Mouse (Mus musculus): ENCODE measurements at regions not wholly inside any gene's neighbourhood (a gene's known extent, or its start where the extent isn't known, plus 50 kb on each side); places are given as distances from the start of the nearest gene placed in this dataset.

- DNase-seq (ENCODE audit: inconsistent ontology term), result no peak
Measured at GRCm38 (mm10) chr4:91180241-91181096, 220.1 kb downstream of the Elavl2 start.

GRCm38 (mm10) chr4:91164280-91165121 lies 236.1 kb downstream of the Elavl2 start:
- DNase-seq (ENCODE audit: inconsistent ontology term), result no peak

- DNase-seq (ENCODE audit: inconsistent ontology term), result no peak
Measured at GRCm38 (mm10) chr4:91157047-91157446, 243.5 kb downstream of the Elavl2 start.

GRCm38 (mm10) chr4:91144666-91145065 lies 255.9 kb downstream of the Elavl2 start:
- DNase-seq (ENCODE audit: inconsistent ontology term), result no peak

DNA sequence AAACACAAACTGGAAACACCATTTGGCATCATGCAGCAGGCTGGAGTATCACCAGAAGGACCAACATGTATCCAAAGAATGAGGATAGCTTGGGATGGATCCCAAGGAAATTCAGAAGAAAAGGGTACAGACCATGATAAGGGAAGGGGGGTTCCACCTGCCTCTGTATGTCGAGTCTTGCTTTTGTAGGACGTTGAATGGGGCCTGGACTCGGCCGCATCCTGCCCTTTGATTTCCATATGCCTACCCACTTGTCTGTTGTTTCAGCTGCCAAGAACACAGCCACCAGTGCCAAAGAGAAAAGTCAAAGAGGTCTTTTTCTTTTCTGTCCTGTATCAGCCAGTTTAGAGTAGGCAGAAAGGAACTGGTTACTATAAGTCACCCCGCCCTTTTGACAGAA lies 256.7 kb downstream of the Elavl2 start:
- DNase-seq (ENCODE audit: inconsistent ontology term), result no peak

- no peak for DNase-seq (ENCODE audit: inconsistent ontology term)
Measured at GRCm38 (mm10) chr4:91135327-91135726, 265.3 kb downstream of the Elavl2 start.

- peak; percentile 8 for DNase-seq (ENCODE audit: inconsistent ontology term)
Measured at GRCm38 (mm10) chr4:91132266-91132665, 268.3 kb downstream of the Elavl2 start.

GRCm38 (mm10) chr4:91120277-91120676 lies 280.3 kb downstream of the Elavl2 start:
- no peak for DNase-seq (ENCODE audit: inconsistent ontology term)

GRCm38 (mm10) chr4:91116807-91117609 lies 283.6 kb downstream of the Elavl2 start:
- DNase-seq (ENCODE audit: inconsistent ontology term), result no peak

- no peak for DNase-seq (ENCODE audit: inconsistent ontology term)
Measured at GRCm38 (mm10) chr4:91111684-91112681, 288.6 kb downstream of the Elavl2 start.

DNA sequence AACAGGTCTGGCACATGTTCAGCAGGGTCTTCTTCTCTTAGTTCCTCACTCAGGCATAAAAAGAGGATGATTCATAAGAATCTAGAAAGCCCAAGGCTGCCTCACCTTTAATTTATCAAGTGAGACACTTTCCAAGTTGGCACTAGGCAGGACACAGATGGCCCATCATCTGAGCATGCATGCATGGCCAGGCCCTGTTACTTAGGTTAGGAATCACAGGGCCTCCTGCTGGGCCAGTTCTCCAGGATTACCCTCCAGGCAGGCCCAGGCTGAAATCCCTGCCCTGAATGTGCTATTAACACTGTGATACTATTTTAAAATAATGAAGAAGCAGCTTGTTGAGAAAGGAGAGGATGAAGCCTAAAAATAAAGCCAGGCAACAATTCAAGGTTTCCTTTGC lies 304.5 kb downstream of the Elavl2 start:
- no peak for DNase-seq (ENCODE audit: inconsistent ontology term)

GRCm38 (mm10) chr4:91094382-91094781 lies 306.2 kb downstream of the Elavl2 start:
- DNase-seq (ENCODE audit: inconsistent ontology term), result no peak

GRCm38 (mm10) chr4:91093885-91094284 lies 306.7 kb downstream of the Elavl2 start:
- DNase-seq (ENCODE audit: inconsistent ontology term), result no peak

- peak; percentile 24 for DNase-seq (ENCODE audit: inconsistent ontology term)
Measured at GRCm38 (mm10) chr4:91092323-91092722, 308.3 kb downstream of the Elavl2 start.

- DNase-seq (ENCODE audit: inconsistent ontology term), result no peak
Measured at GRCm38 (mm10) chr4:91091910-91092309, 308.7 kb downstream of the Elavl2 start.

GRCm38 (mm10) chr4:91083950-91084349 lies 316.6 kb downstream of the Elavl2 start:
- no peak for DNase-seq (ENCODE audit: inconsistent ontology term)

DNA sequence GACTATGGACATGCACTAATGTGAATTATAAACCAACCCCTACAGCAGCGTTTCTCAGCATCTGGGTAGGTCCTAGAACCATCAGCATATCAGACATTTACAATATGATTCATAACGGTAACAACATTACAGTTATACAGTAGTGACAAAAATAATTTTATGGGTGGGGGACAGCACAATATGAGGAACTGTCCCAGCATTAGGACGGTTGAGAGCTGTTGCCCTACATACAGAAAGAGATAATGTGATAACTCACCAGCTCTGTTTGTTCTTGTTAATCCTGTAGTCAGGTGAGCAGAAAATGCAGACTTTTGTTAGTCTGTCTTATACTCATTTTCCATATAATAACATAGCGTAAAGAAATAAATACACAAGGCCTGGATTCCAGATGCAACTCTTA lies 319.1 kb downstream of the Elavl2 start:
- DNase-seq (ENCODE audit: inconsistent ontology term), result no peak

- peak; percentile 56 for DNase-seq (ENCODE audit: inconsistent ontology term)
Measured at GRCm38 (mm10) chr4:91080620-91081441, 319.8 kb downstream of the Elavl2 start.

DNA sequence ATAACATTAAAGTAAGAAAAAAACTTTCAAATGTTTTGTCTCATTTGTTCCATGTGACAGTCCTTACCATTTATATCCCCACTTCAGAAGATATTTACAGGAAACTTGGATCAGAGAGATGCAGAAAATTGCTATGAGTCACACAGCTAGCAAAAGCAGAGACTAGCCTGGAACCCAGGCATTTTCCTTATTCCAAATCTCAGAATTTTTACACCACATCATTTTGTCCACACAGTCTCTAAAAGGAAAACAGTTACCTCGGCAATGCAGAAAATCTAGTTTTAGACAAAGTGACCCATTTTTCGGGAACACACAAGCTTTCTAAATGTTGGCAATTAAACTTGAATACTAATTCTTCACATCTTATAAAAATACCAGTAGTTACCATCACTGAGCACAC lies 329.3 kb downstream of the Elavl2 start:
- DNase-seq (ENCODE audit: inconsistent ontology term), result no peak

DNA sequence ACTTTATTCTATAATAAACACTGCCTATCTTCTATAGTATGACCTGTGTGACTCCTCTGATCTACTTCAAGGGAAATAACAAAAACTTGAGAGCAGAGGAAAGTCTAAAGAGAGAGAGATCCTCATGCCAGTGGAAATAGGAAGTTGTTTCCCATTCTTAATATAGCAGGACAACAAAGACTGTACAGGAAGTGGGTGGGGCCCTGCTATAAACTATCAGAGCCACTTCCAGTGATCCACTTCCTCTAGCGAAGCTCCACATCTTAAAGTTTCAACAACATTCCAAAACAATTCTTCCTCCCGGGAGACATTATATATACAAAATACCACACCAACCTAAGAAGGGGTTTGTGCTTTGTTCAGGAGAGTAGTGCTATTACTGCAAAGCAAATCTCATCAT lies 339.7 kb downstream of the Elavl2 start:
- DNase-seq (ENCODE audit: inconsistent ontology term), result no peak
